ENCODE assay signal across 16 mouse cellular contexts in genomic region chr5:73323602-73324001, GRCm38 (mm10). TPM values are rescaled to one million over a fixed set of nuclear protein-coding genes. Genes with fewer than 3 reads are reported as not detected.
"Had no signal": no experiment of that assay in that cellular context is flagged by ENCODE, and none has a peak within 500 bp of the region (broad histone marks: within the 10 kb centered on the region; RNA-seq: fewer than 3 reads in every experiment).

No protein-coding gene starts in this region.

- H3K27ac ChIP-seq: liver, embryonic 15.5 days; lung, embryonic 15.5 days; midbrain, embryonic 13.5 days; midbrain, embryonic 15.5 days; neural tube, embryonic 12.5 days had no signal

- ATAC-seq: liver, postnatal 0 days; lung, postnatal 0 days; midbrain, embryonic 13.5 days; midbrain, embryonic 15.5 days had no signal

- DNase-seq: liver, postnatal 0 days; lung, adult 2 months; lung, postnatal 14 days; lung, postnatal 36 days; right cerebral cortex, postnatal 14 days; spleen, adult 18-20 months; thymus, adult 18-20 months; thymus, postnatal 25 days had no signal

- H3K4me3 ChIP-seq: liver, embryonic 15.5 days; lung, embryonic 15.5 days; megakaryocyte, embryonic 14.5 days; midbrain, embryonic 13.5 days; midbrain, embryonic 15.5 days; neural tube, embryonic 12.5 days had no signal

RNA-seq across cellular contexts. Expression of gene Ociad2, which starts 17.2 kb away (rescaled TPM):
- total RNA-seq: monocyte, adult 5-6 weeks had no signal
